Mouse (Mus musculus) spleen, adult 2 months (tissue): ENCODE data around the gene Rbm34. TPM values are rescaled to one million over a fixed set of nuclear protein-coding genes. Genes with fewer than 3 reads are reported as not detected.

Source experiments
- DNase-seq, 2 experiments: peaks; one replicate each; pipeline versions ENCODE4 v3.0.0 to v3.0.0-alpha.2; 2012 to 2021; ENCODE audit warnings: low spot score in 2 of 2, low read depth in 1 of 2
- H3K27ac ChIP-seq: fragments of 200-500 bp; 2 replicates; pipeline ENCODE4 v1.5.1; 2012; ENCODE audit warnings: low read length, inconsistent platforms; ENCODE audit not compliant: insufficient read depth
- H3K27me3 ChIP-seq: fragments of 200-500 bp; 2 replicates; pipeline ENCODE4 v1.6.1; 2012; ENCODE audit warnings: mild to moderate bottlenecking, moderate library complexity, low read length, inconsistent platforms; ENCODE audit not compliant: control insufficient read depth, insufficient read depth
- H3K36me3 ChIP-seq: fragments of 200-500 bp; 2 replicates; pipeline ENCODE4 v1.6.1; 2012; ENCODE audit warnings: mild to moderate bottlenecking, low read length, inconsistent platforms; ENCODE audit not compliant: control insufficient read depth, insufficient read depth
- H3K4me1 ChIP-seq: fragments of 200-500 bp; 2 replicates; pipeline ENCODE4 v1.6.1; 2011; ENCODE audit warnings: inconsistent platforms; ENCODE audit not compliant: control insufficient read depth, insufficient read depth, insufficient read length
- H3K4me3 ChIP-seq: fragments of 200-500 bp; 2 replicates; pipeline ENCODE4 v1.5.1; 2011; ENCODE audit warnings: mild to moderate bottlenecking, inconsistent platforms; ENCODE audit not compliant: insufficient read depth, insufficient read length; ENCODE audit errors: extremely low read depth
- CTCF ChIP-seq: fragments of 200-500 bp; IDR thresholded peaks from 2 replicates; pipeline ENCODE4 v1.5.1; 2011; ENCODE audit warnings: mild to moderate bottlenecking, inconsistent platforms; ENCODE audit not compliant: insufficient read depth, insufficient read length, insufficient replicate concordance; ENCODE audit errors: extremely low read depth
- POLR2A ChIP-seq: fragments of 200-500 bp; IDR thresholded peaks from 2 replicates; pipeline ENCODE4 v1.6.1; 2011; ENCODE audit warnings: low read depth, low read length, inconsistent platforms
- WGBS: fragments of 180-500 bp; shearing (Covaris S2); methylation state at CpG from one replicate; pipeline ENCODE4 v1.1.7; 2018; 5-methylcytosine and 5-hydroxymethylcytosine counted together
- polyA plus RNA-seq: library from polyadenylated mRNA; depleted of rRNA; stranded (reverse); fragments of >200 nt; gene quantifications from 2 replicates; pipeline ENCODE4 v1.2.3, GENCODE M21; 2012

Gene Rbm34
- polyA plus RNA-seq, 1 experiment, result 2.6 TPM

DNA sequence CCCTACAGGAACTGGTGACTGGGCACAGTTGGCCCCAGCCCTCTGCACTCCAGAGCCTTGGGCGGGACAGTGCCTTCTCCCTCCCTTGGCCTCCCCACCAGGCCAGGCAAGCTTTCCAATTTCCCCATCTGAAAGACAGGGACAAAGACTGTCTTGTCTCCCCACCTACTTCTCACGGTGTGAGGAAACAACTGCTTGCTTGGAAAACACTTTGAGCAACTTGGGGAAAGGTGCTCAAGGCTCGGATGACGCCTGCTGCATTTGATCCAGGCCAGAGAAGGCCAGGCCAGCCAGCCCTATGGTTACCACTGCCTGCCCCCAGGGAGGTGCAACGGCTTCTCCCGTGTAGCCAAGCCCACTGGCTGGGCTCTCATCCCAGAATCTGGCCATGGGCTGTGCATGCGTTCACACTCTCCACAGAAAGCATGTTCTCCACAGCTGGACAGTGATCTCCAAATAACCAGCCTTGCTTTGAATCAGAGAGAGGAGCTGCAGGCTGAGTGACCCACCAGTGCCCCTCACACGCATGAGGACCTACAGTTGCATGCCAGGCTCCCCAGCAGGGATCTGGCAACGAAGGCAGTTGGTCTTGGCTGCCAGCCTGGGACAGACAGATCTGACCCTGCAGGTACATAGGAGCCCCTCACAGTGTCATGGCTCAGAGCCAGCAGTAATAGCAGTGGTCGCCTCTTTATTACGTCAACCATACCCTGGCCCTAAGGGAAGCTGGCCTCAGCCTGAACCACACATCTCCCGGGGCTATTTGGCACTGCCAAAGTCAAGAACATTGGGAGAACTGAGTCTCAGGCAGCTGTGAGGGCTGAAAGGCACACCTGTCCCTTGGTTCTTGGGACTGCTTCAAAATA, 57.4 kb downstream of the Rbm34 start:
- no peak overlapping the region for H3K27ac ChIP-seq
- no peaks in the 10 kb centered on the region for H3K4me1 ChIP-seq
- H3K36me3 ChIP-seq, result no peaks in the 10 kb centered on the region
- WGBS, result 77% methylated on average over 12 of the region's 12 CpGs
- no peak overlapping the region for H3K4me3 ChIP-seq
- no peak for DNase-seq
- H3K27me3 ChIP-seq, result no peaks in the 10 kb centered on the region
- TF ChIP-seq CTCF, result no peak

DNA sequence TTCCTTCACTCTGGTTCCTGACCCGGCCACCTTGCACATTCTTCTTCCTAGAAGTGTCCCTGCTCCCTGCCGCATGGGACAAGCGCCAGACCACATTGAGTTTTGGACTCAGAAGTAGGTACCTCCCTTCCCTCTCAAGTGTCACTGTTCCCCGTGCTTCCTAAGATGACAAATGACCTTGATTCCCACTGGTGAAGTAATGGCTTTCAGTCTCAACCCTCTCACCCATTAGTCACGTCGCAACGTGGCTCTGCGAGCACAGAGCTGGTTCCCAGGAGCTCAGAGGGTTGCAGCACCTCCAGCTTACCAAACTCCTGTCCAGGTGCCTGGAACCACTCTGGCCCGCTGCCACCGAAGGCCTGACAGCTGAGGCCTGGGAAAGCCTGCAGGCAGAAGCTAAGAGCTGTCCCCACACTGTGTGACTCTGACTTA, 61.5 kb downstream of the Rbm34 start:
- H3K4me1 ChIP-seq, result no peaks in the 10 kb centered on the region
- WGBS, result 83% methylated on average over 10 of the region's 10 CpGs
- DNase-seq, result no peak

DNA sequence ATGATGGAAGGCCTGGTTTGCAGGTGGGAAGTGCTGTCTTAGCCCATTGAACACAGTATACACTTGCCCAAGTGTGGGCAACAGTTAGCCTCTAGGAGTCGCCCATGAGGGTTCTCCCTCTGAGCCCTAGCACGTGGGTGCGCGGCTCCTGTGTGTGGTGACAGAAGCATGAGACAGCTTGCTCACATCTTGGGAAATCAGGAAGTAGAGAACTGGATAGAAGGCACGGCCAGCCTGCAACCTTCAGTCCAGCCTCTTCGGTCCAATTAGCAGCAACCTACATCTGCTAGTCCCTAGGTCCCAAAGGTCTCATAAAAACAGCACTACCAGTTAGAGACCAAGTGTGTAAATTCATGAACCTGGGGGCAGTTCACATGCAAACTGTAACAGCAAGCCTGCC, 62.1 kb downstream of the Rbm34 start:
- Histone ChIP-seq H3K4me1 (no peaks in the 10 kb centered on the region), H3K27me3 (no peaks in the 10 kb centered on the region), H3K36me3 (no peaks in the 10 kb centered on the region), H3K4me3 (no peak overlapping the region), H3K27ac (no peak overlapping the region)
- TF ChIP-seq POLR2A, result no peak
- no peak for TF ChIP-seq CTCF
- DNase-seq, result no peak
- 44% methylated on average over 6 of the region's 6 CpGs for WGBS

More for the DNA sequence above, 61.5 kb downstream of the Rbm34 start:
- no peaks in the 10 kb centered on the region for H3K27me3 ChIP-seq
- no peak overlapping the region for H3K27ac ChIP-seq
- TF ChIP-seq CTCF, result no peak
- no peak for TF ChIP-seq POLR2A
- H3K36me3 ChIP-seq, result no peaks in the 10 kb centered on the region
- no peak overlapping the region for H3K4me3 ChIP-seq

DNA sequence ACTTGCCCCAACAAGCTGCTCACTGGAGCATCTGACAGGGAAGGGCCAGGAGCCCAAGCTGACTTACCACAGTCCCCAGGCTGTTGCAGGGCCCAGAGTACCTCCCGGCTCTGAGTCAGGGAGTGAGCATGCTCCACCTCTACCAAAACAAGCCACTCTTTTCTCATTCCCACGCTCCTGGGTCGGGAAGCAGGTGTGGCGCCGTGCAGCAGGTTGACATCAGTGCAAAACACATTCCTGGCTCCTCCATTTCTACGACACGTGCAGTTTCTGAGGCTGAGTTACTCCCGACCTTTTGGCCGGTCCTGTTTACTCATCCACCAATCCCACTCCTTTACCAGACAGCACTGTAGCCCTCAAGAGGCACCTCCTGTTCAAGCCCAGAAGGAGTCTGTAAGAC, 62.9 kb downstream of the Rbm34 start:
- Histone ChIP-seq H3K36me3 (no peaks in the 10 kb centered on the region), H3K4me3 (no peak overlapping the region), H3K4me1 (no peaks in the 10 kb centered on the region), H3K27ac (no peak overlapping the region), H3K27me3 (no peaks in the 10 kb centered on the region)
- TF ChIP-seq CTCF (no peak), POLR2A (no peak)
- no peak for DNase-seq
- 93% methylated on average over 9 of the region's 9 CpGs for WGBS

DNA sequence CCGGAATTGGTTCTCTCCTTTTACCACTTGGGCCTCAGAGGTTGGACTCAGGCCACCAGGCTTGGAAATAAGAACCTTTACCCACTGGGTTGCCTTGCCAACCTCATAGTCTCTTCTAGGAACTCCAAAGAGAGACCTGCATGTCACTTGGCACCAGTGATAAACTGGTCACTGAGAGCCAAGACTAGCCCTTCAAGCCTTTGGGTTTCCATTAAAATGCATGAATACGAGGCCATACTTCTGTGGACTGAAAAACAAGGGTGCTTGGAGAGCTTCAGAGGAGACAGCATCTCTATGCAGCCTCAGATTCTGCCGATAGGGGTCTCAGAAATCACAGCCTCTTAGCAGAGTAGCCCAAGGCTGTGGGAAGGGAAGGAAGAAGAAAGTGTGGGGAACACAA, 63.5 kb downstream of the Rbm34 start:
- TF ChIP-seq POLR2A, result no peak
- no peak for TF ChIP-seq CTCF
- whole genome bisulfite sequencing, result 87% methylated on average over 3 of the region's 3 CpGs
- Histone ChIP-seq H3K27me3 (no peaks in the 10 kb centered on the region), H3K4me3 (no peak overlapping the region), H3K4me1 (no peaks in the 10 kb centered on the region), H3K27ac (no peak overlapping the region), H3K36me3 (no peaks in the 10 kb centered on the region)
- DNase-seq, result no peak

DNA sequence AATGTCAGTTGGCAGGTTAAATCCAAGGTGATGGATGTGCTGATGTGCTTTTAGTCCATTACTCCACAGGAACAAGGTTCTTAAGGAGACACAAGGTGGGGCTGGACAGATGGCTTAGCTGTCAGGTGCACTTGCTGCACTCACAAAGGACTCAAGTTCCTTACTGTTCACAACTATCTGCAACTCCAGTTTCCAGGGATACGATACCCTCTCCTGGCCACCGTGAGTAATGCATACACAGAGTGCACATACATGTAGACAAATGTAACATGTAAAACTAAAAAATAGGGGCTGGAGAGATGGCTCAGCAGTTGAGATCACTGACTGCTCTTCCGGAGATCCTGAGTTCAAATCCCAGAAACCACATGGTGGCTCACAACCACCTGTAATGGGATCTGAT, 65.5 kb downstream of the Rbm34 start:
- 88% methylated on average over 3 of the region's 3 CpGs for WGBS
- no peak for DNase-seq
- H3K27me3 ChIP-seq, result no peaks in the 10 kb centered on the region
- TF ChIP-seq CTCF, result no peak
- TF ChIP-seq POLR2A, result no peak
- H3K36me3 ChIP-seq, result no peaks in the 10 kb centered on the region
- H3K4me1 ChIP-seq, result no peaks in the 10 kb centered on the region; the same call in 1 of the 2 replicates
- no peak overlapping the region for H3K27ac ChIP-seq
- no peak overlapping the region for H3K4me3 ChIP-seq

DNA sequence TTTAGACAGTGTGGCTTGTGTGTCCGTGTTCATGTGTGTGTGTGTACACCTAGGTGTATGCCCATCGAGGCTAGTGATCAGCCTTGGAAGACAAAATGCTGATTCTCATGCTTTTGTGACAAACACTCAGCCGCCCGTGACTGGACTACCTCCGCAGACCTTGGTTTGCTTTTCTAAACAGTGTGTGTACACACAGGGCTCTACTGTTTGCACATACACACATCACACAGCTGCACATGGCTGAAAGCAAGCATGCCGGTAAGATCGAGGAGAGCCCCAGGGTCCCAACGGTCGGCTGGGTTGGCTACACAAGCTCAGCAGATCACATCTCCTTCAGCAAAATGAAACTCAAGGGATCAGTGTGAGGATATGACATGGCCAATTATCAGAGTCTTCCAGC, 66.9 kb downstream of the Rbm34 start:
- no peak for DNase-seq

More for the DNA sequence above, 66.9 kb downstream of the Rbm34 start:
- Histone ChIP-seq H3K36me3 (no peaks in the 10 kb centered on the region), H3K4me3 (no peak overlapping the region), H3K4me1 (no peaks in the 10 kb centered on the region; the same call in 1 of the 2 replicates), H3K27me3 (no peaks in the 10 kb centered on the region), H3K27ac (no peak overlapping the region)
- WGBS, result 91% methylated on average over 9 of the region's 9 CpGs
- no peak for TF ChIP-seq POLR2A
- TF ChIP-seq CTCF, result no peak
